Mouse (Mus musculus) intestine, postnatal 0 days (tissue): Measurements from ENCODE around the gene Ankrd11. TPM values are rescaled to one million over a fixed set of nuclear protein-coding genes. Genes with fewer than 3 reads are reported as not detected.

ENCODE experiments used
- ATAC-seq: fragments of 200-750 bp; cut with Nextera tagmentation; 2 replicates; pipeline ENCODE4 v1.8.0; 2017; ENCODE audit warnings: mild to moderate bottlenecking, moderate TSS enrichment, moderate library complexity
- H3K27ac ChIP-seq: fragments of 300-500 bp; sonication (generic); 2 replicates; pipeline ENCODE4 v1.5.1; 2014; ENCODE audit warnings: mild to moderate bottlenecking, low read depth, low read length, moderate library complexity
- H3K27me3 ChIP-seq: fragments of 300-500 bp; sonication (generic); replicated peaks from 2 replicates; pipeline ENCODE4 v1.6.1; 2014; ENCODE audit warnings: low read length, mixed read lengths; ENCODE audit not compliant: control insufficient read depth, insufficient read depth
- H3K36me3 ChIP-seq: fragments of 300-500 bp; sonication (generic); 2 replicates; pipeline ENCODE4 v1.6.1; 2014; ENCODE audit warnings: mild to moderate bottlenecking, moderate library complexity; ENCODE audit not compliant: control insufficient read depth, insufficient read depth
- H3K4me1 ChIP-seq: fragments of 300-500 bp; sonication (generic); replicated peaks from 2 replicates; pipeline ENCODE4 v1.6.1; 2014; ENCODE audit warnings: antibody characterized with exemption, low read length, mixed read lengths; ENCODE audit not compliant: control insufficient read depth, insufficient read depth
- H3K4me2 ChIP-seq: fragments of 300-500 bp; sonication (generic); replicated peaks from 2 replicates; pipeline ENCODE4 v1.6.1; 2014; ENCODE audit warnings: low read depth, mild to moderate bottlenecking, moderate library complexity
- H3K4me3 ChIP-seq: fragments of 300-500 bp; sonication (generic); 2 replicates; pipeline ENCODE4 v1.5.1; 2014; ENCODE audit warnings: low read depth, low read length
- H3K9ac ChIP-seq: fragments of 300-500 bp; sonication (generic); 2 replicates; pipeline ENCODE4 v1.6.1; 2014; ENCODE audit warnings: mild to moderate bottlenecking, low read depth, low read length
- H3K9me3 ChIP-seq: fragments of 300-500 bp; sonication (generic); 2 replicates; pipeline ENCODE4 v1.6.1; 2016; ENCODE audit warnings: mixed run types; ENCODE audit not compliant: control insufficient read depth
- CTCF ChIP-seq: sonication (generic); IDR thresholded peaks from 2 replicates; pipeline ENCODE4 v1.5.1; 2016; ENCODE audit warnings: low read depth, mild to moderate bottlenecking, control low read depth, antibody characterized with exemption, moderate library complexity
- WGBS: fragments of 180-500 bp; shearing (Covaris S2); extraction: QIAGEN DNeasy Blood & Tissue Kit; methylation state at CpG from one replicate; pipeline ENCODE4 v1.1.7; 2014; 5-methylcytosine and 5-hydroxymethylcytosine counted together
- polyA plus RNA-seq: library from polyadenylated mRNA; unstranded; fragments of >200 nt; fragmentation: Nextera tagmentation; extraction: Ambion mirVana; gene quantifications from 2 replicates; pipeline ENCODE4 v1.2.1, GENCODE M21; 2015

Gene Ankrd11
- polyA plus RNA-seq, 1 experiment from 2014 or later = 41.2 TPM

DNA sequence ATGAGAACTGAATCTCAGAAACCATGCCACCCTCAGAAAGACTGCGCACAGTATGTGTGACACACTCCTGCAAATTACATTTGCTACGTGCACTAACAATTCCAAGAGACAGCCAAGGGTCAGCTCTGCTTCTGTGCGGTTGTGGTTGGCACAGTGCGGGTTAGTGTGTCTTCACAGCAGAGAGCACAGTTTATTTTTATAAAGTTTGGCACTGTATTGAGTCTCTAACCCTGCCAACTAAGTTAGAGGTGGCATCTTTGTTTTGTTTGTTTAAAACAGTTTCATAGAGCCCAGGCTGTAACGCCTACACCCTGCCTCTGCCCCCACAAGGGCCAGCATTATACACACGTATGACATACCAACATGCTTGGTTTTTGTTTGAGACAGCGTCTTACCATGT lies 140.6 kb downstream of the Ankrd11 start:
- no peak overlapping the region for H3K9ac ChIP-seq
- H3K4me2 ChIP-seq = no peak overlapping the region
- no peak for ATAC-seq
- no peaks in the 10 kb centered on the region; the same call in 1 of the 2 replicates for H3K4me1 ChIP-seq
- no peaks in the 10 kb centered on the region for H3K27me3 ChIP-seq
- peaks cover 34% of the 10 kb centered on the region for H3K36me3 ChIP-seq
- no peaks in the 10 kb centered on the region for H3K9me3 ChIP-seq
- WGBS = 87% methylated on average over 7 of the region's 7 CpGs
- H3K27ac ChIP-seq = no peak overlapping the region
- no peak for TF ChIP-seq CTCF
- H3K4me3 ChIP-seq = no peak overlapping the region

DNA sequence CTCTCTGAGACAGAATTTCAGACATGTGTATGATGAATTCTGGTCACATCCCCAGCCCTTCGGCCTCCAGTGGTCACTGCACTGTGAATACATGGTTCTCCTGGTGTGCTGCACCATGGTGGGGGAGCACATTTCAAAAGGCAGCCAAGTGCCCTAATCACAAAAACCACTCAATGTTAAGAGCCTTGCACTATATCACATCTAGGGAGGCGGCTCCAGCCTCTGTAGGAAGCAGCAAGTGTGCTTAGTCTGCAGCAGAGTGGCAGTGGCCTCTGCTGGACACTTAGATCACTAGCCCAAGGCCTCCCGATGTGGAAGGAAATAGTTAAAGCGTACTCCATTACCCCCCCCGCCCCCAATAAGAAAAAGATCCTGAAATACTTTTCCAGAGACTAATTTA lies 143.0 kb downstream of the Ankrd11 start:
- peak; percentile 23 for TF ChIP-seq CTCF
- no peak for ATAC-seq
- peaks cover 58% of the 10 kb centered on the region for H3K36me3 ChIP-seq
- no peaks in the 10 kb centered on the region for H3K9me3 ChIP-seq
- no peak overlapping the region for H3K9ac ChIP-seq
- H3K4me2 ChIP-seq = no peak overlapping the region
- H3K27me3 ChIP-seq = no peaks in the 10 kb centered on the region
- H3K4me1 ChIP-seq = no peaks in the 10 kb centered on the region
- WGBS = 76% methylated on average over 5 of the region's 5 CpGs
- no peak overlapping the region for H3K27ac ChIP-seq
- no peak overlapping the region for H3K4me3 ChIP-seq

DNA sequence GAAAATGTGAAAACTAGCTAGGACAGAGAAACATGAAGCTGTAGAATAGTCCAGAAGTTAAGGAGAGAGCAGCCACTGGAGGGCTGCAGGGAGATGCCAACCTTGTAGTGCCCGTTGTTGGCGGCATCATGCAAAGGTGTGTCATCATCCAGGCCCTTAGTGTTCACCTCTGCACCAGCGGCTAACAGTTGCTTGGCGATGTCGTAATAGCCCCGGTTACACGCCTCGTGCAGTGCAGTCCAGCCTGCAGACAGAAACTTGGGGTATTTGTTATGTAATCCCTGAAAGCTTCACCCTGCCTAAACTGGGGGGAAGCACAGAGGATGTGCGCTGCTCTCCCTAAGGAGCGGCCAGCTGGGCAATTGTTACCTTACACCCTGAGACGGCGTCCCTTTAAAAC lies 143.6 kb downstream of the Ankrd11 start:
- peaks cover 64% of the 10 kb centered on the region for H3K36me3 ChIP-seq
- H3K9me3 ChIP-seq = no peaks in the 10 kb centered on the region
- H3K4me1 ChIP-seq = no peaks in the 10 kb centered on the region
- no peak overlapping the region for H3K4me2 ChIP-seq
- 0 out of 2 replicates have a peak, but pooled peaks have one; percentile 20 for ATAC-seq
- peak overlapping the region; percentile 10; the same call in 1 of the 2 replicates for H3K27ac ChIP-seq
- no peak overlapping the region for H3K9ac ChIP-seq
- TF ChIP-seq CTCF = no peak
- H3K4me3 ChIP-seq = no peak overlapping the region
- 77% methylated on average over 12 of the region's 12 CpGs for WGBS
- no peaks in the 10 kb centered on the region for H3K27me3 ChIP-seq

DNA sequence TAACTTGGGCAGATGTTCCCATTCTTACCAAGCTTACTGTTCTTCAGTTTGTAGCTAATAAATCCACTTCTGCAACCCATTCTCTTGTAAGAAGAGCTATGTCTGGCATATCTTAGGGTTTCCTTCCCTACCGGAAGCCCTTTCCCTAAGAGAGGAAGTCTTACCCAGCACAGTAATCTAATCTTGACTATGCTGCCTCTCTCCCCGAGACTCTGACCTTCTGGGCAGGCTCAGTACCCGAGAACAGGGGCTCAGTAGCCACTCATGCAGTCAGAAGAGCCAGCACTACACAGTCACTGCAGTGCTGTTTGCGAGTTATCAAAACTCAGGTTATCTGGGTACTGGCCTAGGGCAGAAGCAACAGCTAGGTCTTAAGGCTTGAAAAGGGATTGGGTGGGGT lies 144.1 kb downstream of the Ankrd11 start:
- Histone ChIP-seq H3K9ac (no peak overlapping the region), H3K4me2 (no peak overlapping the region), H3K27me3 (no peaks in the 10 kb centered on the region), H3K4me1 (no peaks in the 10 kb centered on the region), H3K9me3 (no peaks in the 10 kb centered on the region), H3K27ac (peak overlapping the region; percentile 10; the same call in 1 of the 2 replicates), H3K4me3 (no peak overlapping the region), H3K36me3 (peaks cover 69% of the 10 kb centered on the region)
- no peak for TF ChIP-seq CTCF
- ATAC-seq = no peak
- WGBS = 70% methylated on average over 4 of the region's 4 CpGs

DNA sequence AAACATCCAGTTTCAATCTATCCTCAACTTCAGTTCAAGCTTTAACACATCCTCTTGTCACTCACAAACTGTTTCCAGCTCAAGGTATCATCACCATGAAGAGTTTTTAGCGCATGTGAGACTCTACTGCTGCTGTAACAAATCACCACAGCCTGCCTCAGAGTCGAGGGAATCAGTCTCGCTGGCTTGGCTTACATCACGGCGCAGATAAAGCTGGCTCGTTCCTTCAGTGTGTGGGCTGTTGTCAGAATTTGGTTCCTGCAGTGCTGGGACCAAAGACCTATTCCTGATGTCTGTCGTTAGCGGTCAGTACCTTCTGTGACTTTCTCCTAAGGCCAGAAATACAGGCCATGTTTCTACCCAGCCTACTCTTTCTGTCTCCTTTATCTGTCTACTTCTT lies 144.9 kb downstream of the Ankrd11 start:
- Histone ChIP-seq H3K9me3 (no peaks in the 10 kb centered on the region), H3K27me3 (no peaks in the 10 kb centered on the region), H3K4me2 (no peak overlapping the region), H3K36me3 (peaks cover 77% of the 10 kb centered on the region), H3K4me1 (no peaks in the 10 kb centered on the region), H3K4me3 (no peak overlapping the region), H3K9ac (no peak overlapping the region), H3K27ac (no peak overlapping the region)
- no peak for ATAC-seq
- 91% methylated on average over 8 of the region's 8 CpGs for WGBS
- no peak for TF ChIP-seq CTCF

DNA sequence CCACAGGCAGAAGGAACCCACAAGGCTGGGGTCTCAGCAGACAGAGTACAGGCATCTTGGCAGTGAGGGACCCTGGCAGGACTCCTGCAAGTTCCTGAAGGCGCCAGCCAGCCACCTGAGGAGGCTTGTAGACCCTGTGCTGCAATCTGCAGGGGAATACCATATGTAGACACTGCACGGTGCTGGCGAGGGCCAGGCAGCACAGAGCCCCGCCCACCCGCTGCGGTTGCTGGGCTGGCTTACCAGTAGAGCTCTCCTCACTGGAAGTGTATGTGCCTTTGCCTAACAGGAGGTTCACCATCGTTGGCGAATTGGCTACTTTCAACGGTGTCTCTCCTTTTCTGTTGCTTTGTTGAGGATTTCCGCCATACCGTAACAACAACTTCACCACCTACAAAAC lies 145.8 kb downstream of the Ankrd11 start:
- Histone ChIP-seq H3K36me3 (peaks cover 86% of the 10 kb centered on the region), H3K4me3 (no peak overlapping the region), H3K9me3 (no peaks in the 10 kb centered on the region), H3K4me2 (no peak overlapping the region), H3K27ac (no peak overlapping the region), H3K9ac (no peak overlapping the region), H3K27me3 (no peaks in the 10 kb centered on the region), H3K4me1 (no peaks in the 10 kb centered on the region)
- TF ChIP-seq CTCF = no peak
- no peak for ATAC-seq
- 94% methylated on average over 11 of the region's 11 CpGs for WGBS

DNA sequence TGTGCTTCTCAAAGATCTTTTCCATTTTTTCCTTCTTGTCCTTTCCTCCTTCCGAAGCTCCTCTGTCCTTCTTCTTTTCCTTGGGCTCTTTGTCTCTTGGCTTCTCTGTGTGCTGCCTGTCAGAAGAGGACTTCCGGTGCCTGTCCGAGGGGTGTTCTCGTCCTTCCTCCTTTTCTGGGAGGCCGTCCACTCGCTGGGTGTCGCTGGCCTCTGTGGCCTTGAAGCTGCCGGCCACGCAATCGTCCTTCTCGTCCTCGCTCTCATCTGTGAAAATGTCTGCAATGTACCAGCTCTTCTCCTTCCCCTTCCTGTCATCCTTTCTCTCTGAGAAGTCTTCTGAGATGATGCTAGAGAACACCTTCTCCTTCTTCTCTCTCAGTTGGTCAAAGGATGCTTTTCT lies 148.6 kb downstream of the Ankrd11 start:
- H3K36me3 ChIP-seq = peaks cover 95% of the 10 kb centered on the region
- no peak overlapping the region for H3K9ac ChIP-seq
- H3K27ac ChIP-seq = no peak overlapping the region
- no peaks in the 10 kb centered on the region for H3K27me3 ChIP-seq
- no peak overlapping the region for H3K4me2 ChIP-seq
- 83% methylated on average over 12 of the region's 12 CpGs for WGBS
- TF ChIP-seq CTCF = no peak
- ATAC-seq = no peak
- H3K9me3 ChIP-seq = no peaks in the 10 kb centered on the region
- H3K4me1 ChIP-seq = no peaks in the 10 kb centered on the region
- H3K4me3 ChIP-seq = no peak overlapping the region
